Mouse (Mus musculus): ENCODE data around the gene Rtn4r. TPM values are rescaled to one million over a fixed set of nuclear protein-coding genes. Genes with fewer than 3 reads are reported as not detected.

The Rtn4r gene
- polyA plus RNA-seq (2012; rRNA removed): 17.3 and 25.0 TPM in 2 replicates
- 7.6 and 8.7 TPM in 2 replicates for polyA plus RNA-seq (2014; fragmentation: Nextera tagmentation; extraction: Ambion mirVana)

DNA sequence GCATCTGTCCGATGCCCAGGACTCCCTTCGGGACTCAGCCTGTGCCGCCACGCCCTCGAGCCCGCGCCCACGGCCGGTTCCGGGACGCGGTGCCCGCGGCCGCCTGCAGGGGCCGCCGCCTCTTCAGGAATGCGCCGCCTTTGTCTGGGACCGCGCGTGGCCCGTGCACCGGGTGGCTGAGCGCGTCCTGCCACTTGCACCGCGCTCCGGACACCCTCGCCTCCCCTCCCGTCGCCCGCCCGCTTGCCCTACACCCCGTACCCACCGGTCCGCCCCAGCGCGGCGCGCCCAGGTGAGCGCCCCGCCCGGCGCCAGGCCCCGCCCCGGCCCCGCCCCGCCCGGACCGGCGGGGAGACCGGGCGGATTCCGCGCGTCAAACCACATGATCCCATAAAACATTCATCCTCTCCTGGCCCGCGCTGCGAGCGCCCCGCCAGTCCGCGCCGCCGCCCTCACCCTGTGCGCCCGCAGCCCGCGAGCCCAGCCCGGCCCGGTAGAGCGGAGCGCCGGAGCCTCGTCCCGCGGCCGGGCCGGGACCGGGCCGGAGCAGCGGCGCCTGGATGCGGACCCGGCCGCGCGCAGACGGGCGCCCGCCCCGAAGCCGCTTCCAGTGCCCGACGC lies at the start of gene Rtn4r:
Gene Rtn4r (plus strand): TSS at position 402 of the 621 bp plus-strand sequence.
- peak within 1 kb of the TSS; percentile 99 for H3K4me2 ChIP-seq (replicated peaks; ENCODE audit: low read depth, low read length, severe bottlenecking)
- H3K9ac ChIP-seq (ENCODE audit: low read depth, low read length, severe bottlenecking): peak within 1 kb of the TSS; percentile 69
- H3K9me3 ChIP-seq (ENCODE audit: control insufficient read depth, low read length): no peaks in the 10 kb centered on the region
- ATAC-seq (ENCODE audit: low FRiP score, low read depth): peak; percentile 82
- WGBS: 1% methylated on average over 35 of the region's 96 CpGs
- H3K36me3 ChIP-seq (ENCODE audit: control insufficient read depth, insufficient read depth, low read length): no peaks in the 10 kb centered on the region
- no peak within 1 kb of the TSS for H3K27ac ChIP-seq (replicated peaks; ENCODE audit: low read depth, low read length)
- H3K27me3 ChIP-seq (ENCODE audit: control insufficient read depth, insufficient read depth, low read length): peaks cover 16% of the 10 kb centered on the region
- peak within 1 kb of the TSS; percentile 67 for H3K4me3 ChIP-seq (replicated peaks; ENCODE audit: low read length)
- peak; percentile 37 for DNase-seq (ENCODE audit: low spot score)
- TF ChIP-seq POLR2A (IDR thresholded peaks at IDR 0.05; ENCODE audit: borderline replicate concordance, extremely low read depth, insufficient read depth, insufficient read length): no peak
- peaks cover 18% of the 10 kb centered on the region for H3K4me1 ChIP-seq (ENCODE audit: control insufficient read depth, insufficient read depth, low read length)

DNA sequence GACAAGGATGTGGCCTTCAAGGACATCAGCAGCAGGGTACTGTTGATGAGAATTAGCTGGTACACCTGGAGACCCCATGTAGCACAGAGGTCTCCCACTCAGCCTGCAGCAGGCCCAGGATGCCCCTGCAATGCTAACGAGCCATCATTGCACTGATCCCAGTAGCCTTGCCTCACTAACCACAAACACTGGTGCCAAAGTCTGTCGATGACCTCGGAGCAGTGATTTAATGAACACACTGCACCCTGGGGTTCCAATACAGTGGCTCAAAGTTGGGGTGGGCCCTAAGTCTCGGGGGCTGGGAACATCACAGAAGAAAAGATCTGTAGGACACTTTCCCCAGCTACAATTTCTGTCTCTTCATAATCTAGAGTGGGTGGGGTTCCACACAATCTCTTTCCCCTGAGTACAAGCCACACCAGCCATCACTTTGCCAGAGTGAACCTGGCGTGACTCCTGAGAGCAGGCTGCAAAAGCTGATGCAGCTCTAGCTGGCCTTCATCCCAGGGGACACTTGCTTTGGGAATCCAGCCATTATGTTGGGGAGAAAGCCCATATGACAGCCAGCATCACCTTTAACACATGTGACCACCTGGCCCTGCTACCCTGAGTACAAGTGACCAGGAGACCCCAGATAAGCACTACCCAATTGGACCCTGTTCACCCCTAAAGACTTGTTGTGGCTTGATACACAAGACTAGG lies 49.0 kb upstream of the Rtn4r start:
- H3K27me3 ChIP-seq (ENCODE audit: control insufficient read depth, insufficient read depth, low read length): no peaks in the 10 kb centered on the region
- no peak overlapping the region for H3K27ac ChIP-seq (replicated peaks; ENCODE audit: low read depth, low read length)
- no peak for DNase-seq (ENCODE audit: low spot score)
- H3K4me2 ChIP-seq (replicated peaks; ENCODE audit: low read depth, low read length, severe bottlenecking): no peak overlapping the region
- no peak overlapping the region for H3K9ac ChIP-seq (ENCODE audit: low read depth, low read length, severe bottlenecking)
- TF ChIP-seq POLR2A (IDR thresholded peaks at IDR 0.05; ENCODE audit: borderline replicate concordance, extremely low read depth, insufficient read depth, insufficient read length): no peak
- H3K4me3 ChIP-seq (replicated peaks; ENCODE audit: low read length): no peak overlapping the region
- no peaks in the 10 kb centered on the region for H3K9me3 ChIP-seq (ENCODE audit: control insufficient read depth, low read length)
- ATAC-seq (ENCODE audit: low FRiP score, low read depth): no peak
- WGBS: 74% methylated on average over 5 of the region's 5 CpGs
- H3K4me1 ChIP-seq (ENCODE audit: control insufficient read depth, insufficient read depth, low read length): no peaks in the 10 kb centered on the region
- H3K36me3 ChIP-seq (ENCODE audit: control insufficient read depth, insufficient read depth, low read length): peaks cover 4% of the 10 kb centered on the region; the same call in 1 of the 2 replicates

DNA sequence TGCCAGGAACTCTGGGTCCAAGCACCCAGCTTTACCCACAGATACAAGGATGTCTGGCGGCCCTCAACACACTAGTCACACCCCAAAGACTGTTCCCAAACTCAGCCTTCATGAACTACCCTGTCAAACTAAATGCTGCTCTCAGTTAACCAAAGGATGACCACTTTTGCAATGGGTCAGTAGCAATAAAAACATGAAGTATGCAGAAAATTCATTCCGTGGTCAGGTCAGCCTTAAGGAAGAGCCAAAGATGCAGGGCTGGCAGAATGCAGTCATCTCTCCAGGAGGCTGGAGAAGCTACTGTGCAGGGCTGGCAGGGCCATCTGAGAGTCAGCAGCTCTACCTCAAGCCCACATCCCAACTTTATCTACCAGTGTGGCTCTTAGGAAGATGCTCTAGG lies 48.1 kb upstream of the Rtn4r start:
- H3K4me3 ChIP-seq (replicated peaks; ENCODE audit: low read length): no peak overlapping the region
- 91% methylated on average over 2 of the region's 2 CpGs for WGBS
- TF ChIP-seq POLR2A (IDR thresholded peaks at IDR 0.05; ENCODE audit: borderline replicate concordance, extremely low read depth, insufficient read depth, insufficient read length): no peak
- DNase-seq (ENCODE audit: low spot score) (no peak), ATAC-seq (ENCODE audit: low FRiP score, low read depth) (no peak)
- peaks cover 4% of the 10 kb centered on the region; the same call in 1 of the 2 replicates for H3K36me3 ChIP-seq (ENCODE audit: control insufficient read depth, insufficient read depth, low read length)
- no peak overlapping the region for H3K4me2 ChIP-seq (replicated peaks; ENCODE audit: low read depth, low read length, severe bottlenecking)
- H3K27ac ChIP-seq (replicated peaks; ENCODE audit: low read depth, low read length): no peak overlapping the region
- no peak overlapping the region for H3K9ac ChIP-seq (ENCODE audit: low read depth, low read length, severe bottlenecking)
- no peaks in the 10 kb centered on the region for H3K27me3 ChIP-seq (ENCODE audit: control insufficient read depth, insufficient read depth, low read length)
- H3K9me3 ChIP-seq (ENCODE audit: control insufficient read depth, low read length): no peaks in the 10 kb centered on the region
- H3K4me1 ChIP-seq (ENCODE audit: control insufficient read depth, insufficient read depth, low read length): no peaks in the 10 kb centered on the region

DNA sequence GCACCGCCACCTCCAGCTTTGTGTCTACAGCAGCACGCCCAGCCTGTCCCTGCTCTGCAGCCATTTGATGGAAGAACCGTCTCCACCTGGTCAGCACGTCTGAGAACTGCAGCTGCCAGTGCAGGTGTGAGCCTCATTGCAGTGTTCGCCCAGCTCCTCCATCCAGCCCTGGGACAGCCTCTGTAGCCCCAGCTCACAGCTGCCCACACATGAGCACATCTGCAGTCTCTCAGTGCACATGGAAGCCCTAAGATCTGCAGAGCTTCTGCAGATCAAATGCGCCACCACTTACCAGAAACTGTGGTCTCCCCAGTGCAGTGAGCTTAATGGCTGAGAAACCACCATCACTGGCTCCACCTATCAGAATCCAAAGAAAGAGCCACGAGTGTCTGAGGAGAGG lies 47.3 kb upstream of the Rtn4r start:
- H3K9me3 ChIP-seq (ENCODE audit: control insufficient read depth, low read length): no peaks in the 10 kb centered on the region
- no peak overlapping the region for H3K9ac ChIP-seq (ENCODE audit: low read depth, low read length, severe bottlenecking)
- H3K36me3 ChIP-seq (ENCODE audit: control insufficient read depth, insufficient read depth, low read length): peaks cover 4% of the 10 kb centered on the region; the same call in 1 of the 2 replicates
- H3K4me3 ChIP-seq (replicated peaks; ENCODE audit: low read length): no peak overlapping the region
- H3K27me3 ChIP-seq (ENCODE audit: control insufficient read depth, insufficient read depth, low read length): no peaks in the 10 kb centered on the region
- WGBS: 74% methylated on average over 7 of the region's 7 CpGs
- no peaks in the 10 kb centered on the region for H3K4me1 ChIP-seq (ENCODE audit: control insufficient read depth, insufficient read depth, low read length)
- H3K4me2 ChIP-seq (replicated peaks; ENCODE audit: low read depth, low read length, severe bottlenecking): no peak overlapping the region
- ATAC-seq (ENCODE audit: low FRiP score, low read depth) (no peak), DNase-seq (ENCODE audit: low spot score) (no peak)
- no peak for TF ChIP-seq POLR2A (IDR thresholded peaks at IDR 0.05; ENCODE audit: borderline replicate concordance, extremely low read depth, insufficient read depth, insufficient read length)
- H3K27ac ChIP-seq (replicated peaks; ENCODE audit: low read depth, low read length): no peak overlapping the region

DNA sequence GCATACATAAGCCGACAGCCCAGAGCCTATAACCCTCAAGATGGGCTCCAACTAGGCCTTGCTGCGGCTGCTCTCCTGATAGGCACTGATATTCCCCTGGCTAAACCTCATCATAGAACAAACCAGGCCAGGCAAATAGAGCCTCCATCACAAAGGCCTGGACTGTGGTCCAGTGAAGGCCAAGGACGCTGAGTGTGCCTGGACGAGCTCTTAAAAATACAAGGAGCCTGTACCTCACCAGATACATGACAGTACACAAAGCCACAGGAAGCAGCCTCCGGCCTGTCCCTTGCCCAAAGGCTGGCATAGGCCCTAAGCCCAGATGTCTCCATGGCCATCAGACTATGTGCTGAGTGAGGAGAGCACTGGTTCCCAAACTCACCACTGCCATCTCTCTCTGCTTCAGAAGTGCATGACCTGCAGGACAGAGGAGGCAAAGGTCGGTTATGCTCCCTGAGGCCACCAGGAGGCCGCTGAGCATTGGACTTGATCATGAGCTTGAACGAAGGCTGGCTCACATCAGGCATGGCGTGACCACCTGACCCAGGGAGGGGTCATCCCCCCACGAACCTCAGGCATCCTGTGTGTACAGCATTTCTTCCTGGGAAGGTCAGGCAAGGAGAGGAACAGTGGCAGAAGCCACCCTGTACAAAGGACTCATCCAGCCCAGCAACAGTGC lies 46.2 kb upstream of the Rtn4r start:
- DNase-seq (ENCODE audit: low spot score) (no peak), ATAC-seq (ENCODE audit: low FRiP score, low read depth) (no peak)
- WGBS: 75% methylated on average over 10 of the region's 10 CpGs
- TF ChIP-seq POLR2A (IDR thresholded peaks at IDR 0.05; ENCODE audit: borderline replicate concordance, extremely low read depth, insufficient read depth, insufficient read length): no peak
- no peaks in the 10 kb centered on the region for H3K4me1 ChIP-seq (ENCODE audit: control insufficient read depth, insufficient read depth, low read length)
- no peak overlapping the region for H3K4me3 ChIP-seq (replicated peaks; ENCODE audit: low read length)
- no peak overlapping the region for H3K9ac ChIP-seq (ENCODE audit: low read depth, low read length, severe bottlenecking)
- no peak overlapping the region for H3K27ac ChIP-seq (replicated peaks; ENCODE audit: low read depth, low read length)
- no peaks in the 10 kb centered on the region for H3K9me3 ChIP-seq (ENCODE audit: control insufficient read depth, low read length)
- peaks cover 4% of the 10 kb centered on the region; the same call in 1 of the 2 replicates for H3K36me3 ChIP-seq (ENCODE audit: control insufficient read depth, insufficient read depth, low read length)
- no peaks in the 10 kb centered on the region for H3K27me3 ChIP-seq (ENCODE audit: control insufficient read depth, insufficient read depth, low read length)
- no peak overlapping the region for H3K4me2 ChIP-seq (replicated peaks; ENCODE audit: low read depth, low read length, severe bottlenecking)

Measured in limb, embryonic 14.5 days (tissue).